Mouse (Mus musculus) kidney, adult 2 months (tissue): ENCODE data around the gene Gm10945.

Experiments
- CTCF ChIP-seq: fragments of 200-500 bp; conservative IDR thresholded peaks from 2 replicates; pipeline ENCODE4 v1.5.1; 2011; ENCODE audit warnings: low read depth, mild to moderate bottlenecking, control low read depth, low read length, moderate library complexity, mixed read lengths; ENCODE audit not compliant: insufficient read depth, insufficient read length
- POLR2A ChIP-seq: fragments of 200-500 bp; IDR thresholded peaks from one replicate; pipeline ENCODE4 v1.6.1; 2011; ENCODE audit warnings: low read depth, low read length, control low read depth

GRCm38 (mm10) chr10:6761287-6761811 is at the start of gene Gm10945:
- TF ChIP-seq CTCF (no peak), POLR2A (no peak)
